Mouse (Mus musculus) heart, postnatal 0 days (tissue): Measurements from ENCODE around the gene Myo5a.

Source experiments
- CTCF ChIP-seq: IDR thresholded peaks from 2 replicates; pipeline ENCODE4 v1.5.1; 2016; ENCODE audit warnings: antibody characterized with exemption, control low read depth, low read depth
- EP300 ChIP-seq: IDR thresholded peaks from 2 replicates; pipeline ENCODE4 v1.6.1; 2016; ENCODE audit warnings: antibody characterized with exemption, low read depth

DNA sequence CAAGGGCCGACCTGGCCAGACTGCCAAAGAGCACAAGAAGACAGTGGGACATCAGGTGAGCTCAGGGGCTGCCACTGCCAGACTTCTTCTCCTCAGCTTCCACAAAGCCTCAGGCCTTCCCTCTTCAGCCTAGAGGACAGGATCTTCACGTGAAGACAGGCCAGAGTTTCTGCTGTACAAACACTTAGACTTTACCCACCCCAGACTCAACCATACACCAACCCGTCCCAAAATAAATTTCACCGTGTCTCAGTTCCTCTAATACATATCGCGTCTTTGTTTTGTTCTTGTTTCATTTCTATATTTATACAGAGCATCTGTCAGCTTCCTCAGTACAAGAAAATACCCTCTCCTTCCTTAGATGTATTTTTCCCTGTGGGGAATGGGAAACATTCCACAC, 89.7 kb downstream of the Myo5a start:
- TF ChIP-seq EP300: no peak
- no peak for TF ChIP-seq CTCF
